Mouse (Mus musculus) ovary, postnatal 36 days (tissue): ENCODE measurements at regions not wholly inside any gene's neighbourhood (a gene's known extent, or its start where the extent isn't known, plus 50 kb on each side); places are given as distances from the start of the nearest gene placed in this dataset.
"Not testable (repeated sequence)": the region's sequence is repeated elsewhere in the genome, so short reads cannot be mapped to it uniquely, and the experiment has no call there.

ENCODE experiments used
- DNase-seq: peaks from one replicate; pipeline ENCODE4 v3.0.0; 2022; ENCODE audit warnings: low spot score, mixed read lengths

GRCm38 (mm10) chr1:184669173-184669572, 63.2 kb downstream of the Hlx start:
- not testable (repeated sequence) for DNase-seq

- no peak for DNase-seq
Observed at GRCm38 (mm10) chr1:184668428-184668827, 64.0 kb downstream of the Hlx start.

- DNase-seq, result no peak
Observed at GRCm38 (mm10) chr1:184668022-184668421, 64.4 kb downstream of the Hlx start.

GRCm38 (mm10) chr1:184665243-184665642, 67.2 kb downstream of the Hlx start:
- no peak for DNase-seq

GRCm38 (mm10) chr1:184664098-184664375, 68.4 kb downstream of the Hlx start:
- no peak for DNase-seq

GRCm38 (mm10) chr1:184663300-184664097, 68.9 kb downstream of the Hlx start:
- DNase-seq, result no peak

GRCm38 (mm10) chr1:184650541-184651105, 81.8 kb downstream of the Hlx start:
- no peak for DNase-seq

- no peak for DNase-seq
Observed at GRCm38 (mm10) chr1:184647920-184648540, 84.4 kb downstream of the Hlx start.

- DNase-seq, result no peak
Observed at GRCm38 (mm10) chr1:184644767-184645598, 87.4 kb downstream of the Hlx start.

GRCm38 (mm10) chr1:184630695-184631475, 101.5 kb downstream of the Hlx start:
- DNase-seq, result no peak

- DNase-seq, result no peak
Observed at GRCm38 (mm10) chr1:184629194-184629593, 103.2 kb downstream of the Hlx start.

GRCm38 (mm10) chr1:184628566-184629168, 103.8 kb downstream of the Hlx start:
- DNase-seq, result no peak

- DNase-seq, result no peak
Observed at GRCm38 (mm10) chr1:184622462-184622861, 110.0 kb downstream of the Hlx start.

GRCm38 (mm10) chr1:184621950-184622349, 110.5 kb downstream of the Hlx start:
- no peak for DNase-seq

- DNase-seq, result no peak
Observed at GRCm38 (mm10) chr1:184617853-184618454, 114.5 kb downstream of the Hlx start.

GRCm38 (mm10) chr1:184615991-184616390, 116.4 kb downstream of the Hlx start:
- DNase-seq, result no peak

- DNase-seq, result no peak
Observed at GRCm38 (mm10) chr1:184614699-184615415, 117.6 kb downstream of the Hlx start.

- DNase-seq, result no peak
Observed at GRCm38 (mm10) chr1:184612880-184613279, 119.5 kb downstream of the Hlx start.

- no peak for DNase-seq
Observed at GRCm38 (mm10) chr1:184608938-184609337, 123.5 kb downstream of the Hlx start.

GRCm38 (mm10) chr1:184608338-184608737, 124.1 kb downstream of the Hlx start:
- no peak for DNase-seq
